Mouse (Mus musculus) CH12.LX (cell line): ENCODE results near the gene Trpc2. TPM values are rescaled to one million over a fixed set of nuclear protein-coding genes. Genes with fewer than 3 reads are reported as not detected.

Source experiments
- DNase-seq: peaks from one replicate; pipeline ENCODE4 v3.0.0-alpha.2; 2013; ENCODE audit errors: extremely low read depth
- H3K27ac ChIP-seq: 2 replicates; pipeline ENCODE4 v1.5.1; 2012; ENCODE audit warnings: low read depth, mild to moderate bottlenecking, control low read depth, moderate library complexity; ENCODE audit not compliant: insufficient read depth
- H3K27me3 ChIP-seq: replicated peaks from 2 replicates; pipeline ENCODE3; 2012; ENCODE audit warnings: inconsistent platforms
- H3K36me3 ChIP-seq, 2 experiments: replicated peaks in 1 of 2; 2 replicates each; pipeline versions ENCODE3 to v1.6.1; 2012; ENCODE audit warnings: inconsistent platforms in 1 of 2, low read length in 1 of 2, mild to moderate bottlenecking in 1 of 2, mixed read lengths in 1 of 2, moderate library complexity in 1 of 2; ENCODE audit not compliant: control insufficient read depth in 1 of 2, insufficient read depth in 1 of 2
- H3K4me1 ChIP-seq, 2 experiments: 2 replicates each; pipeline ENCODE4 v1.6.1; 2012; ENCODE audit warnings: inconsistent platforms in 1 of 2, moderate library complexity in 1 of 2; ENCODE audit not compliant: insufficient read depth in 2 of 2, control insufficient read depth in 1 of 2
- H3K4me2 ChIP-seq: 2 replicates; pipeline ENCODE4 v1.6.1; 2012; ENCODE audit warnings: low read depth, mild to moderate bottlenecking, control low read depth; ENCODE audit not compliant: poor library complexity, insufficient read depth, severe bottlenecking
- H3K4me3 ChIP-seq, 3 experiments: fragments of 150-350 bp in 1 of 3; sonication (generic) in 1 of 3; replicated peaks in 1 of 3; 2 replicates each; pipeline versions ENCODE3 to v1.5.1; 2011 to 2012; ENCODE audit warnings: low read depth in 2 of 3, low read length in 2 of 3, mild to moderate bottlenecking in 2 of 3, moderate library complexity in 2 of 3, control low read depth in 1 of 3, improper control_type of control experiment in 1 of 3, inconsistent platforms in 1 of 3, mixed read lengths in 1 of 3; ENCODE audit not compliant: poor library complexity in 1 of 3
- H3K79me2 ChIP-seq: replicated peaks from 2 replicates; pipeline ENCODE4 v1.6.1; 2012; ENCODE audit warnings: mild to moderate bottlenecking, moderate library complexity; ENCODE audit not compliant: control insufficient read depth, poor library complexity, insufficient read depth, severe bottlenecking; ENCODE audit errors: extremely low read depth
- H3K9ac ChIP-seq: 2 replicates; pipeline ENCODE4 v1.6.1; 2012; ENCODE audit warnings: low read depth, mild to moderate bottlenecking, control low read depth, moderate library complexity; ENCODE audit not compliant: insufficient read depth
- H3K9me3 ChIP-seq: replicated peaks from 2 replicates; pipeline ENCODE3; 2012; ENCODE audit warnings: low read length, inconsistent platforms, mixed read lengths
- BHLHE40 ChIP-seq: IDR thresholded peaks from 2 replicates; pipeline ENCODE4 v1.6.1; 2011; ENCODE audit warnings: mild to moderate bottlenecking, low read depth, low read length, improper control_type of control experiment
- CHD1 ChIP-seq: IDR thresholded peaks from 2 replicates; pipeline ENCODE4 v1.6.1; 2012; ENCODE audit warnings: low read depth, low read length, improper control_type of control experiment, inconsistent platforms
- CTCF ChIP-seq, 2 experiments: IDR thresholded peaks in 1 of 2; conservative IDR thresholded peaks in 1 of 2; 2 replicates each; pipeline ENCODE4 v1.5.1; 2011 to 2012; ENCODE audit warnings: low read depth in 2 of 2, low read length in 2 of 2, improper control_type of control experiment in 1 of 2, inconsistent platforms in 1 of 2, mild to moderate bottlenecking in 1 of 2, moderate library complexity in 1 of 2
- EP300 ChIP-seq: IDR thresholded peaks from 2 replicates; pipeline ENCODE4 v1.6.1; 2011; ENCODE audit warnings: low read length, improper control_type of control experiment
- JUN ChIP-seq: IDR thresholded peaks from 2 replicates; pipeline ENCODE4 v1.6.1; 2011; ENCODE audit warnings: low read depth, mild to moderate bottlenecking, low read length, improper control_type of control experiment, moderate library complexity; ENCODE audit not compliant: insufficient read depth
- KAT2A ChIP-seq: IDR thresholded peaks from 2 replicates; pipeline ENCODE4 v1.6.1; 2012; ENCODE audit warnings: low read length, improper control_type of control experiment, inconsistent platforms; ENCODE audit not compliant: insufficient replicate concordance
- MAFK ChIP-seq: IDR thresholded peaks from 2 replicates; pipeline ENCODE4 v1.6.1; 2011; ENCODE audit warnings: low read length, improper control_type of control experiment; ENCODE audit not compliant: insufficient replicate concordance
- MYC ChIP-seq: IDR thresholded peaks from 2 replicates; pipeline ENCODE4 v1.6.1; 2011; ENCODE audit warnings: low read depth, mild to moderate bottlenecking, improper control_type of control experiment, low read length
- RAD21 ChIP-seq: IDR thresholded peaks from 2 replicates; pipeline ENCODE4 v1.6.1; 2011; ENCODE audit warnings: low read depth, mild to moderate bottlenecking, low read length, improper control_type of control experiment, moderate library complexity
- SMC3 ChIP-seq: IDR thresholded peaks from 2 replicates; pipeline ENCODE4 v1.6.1; 2011; ENCODE audit warnings: low read depth, low read length, improper control_type of control experiment
- dilution Hi-C: fragments of 300-500 bp; cut with MboI; formaldehyde crosslinking; loops from 2 replicates; pipeline ENCODE4 v1.14.3; 2020; ENCODE audit warnings: low sequenced_read_pairs; ENCODE audit not compliant: extremely low pct_unique_long_range_greater_than_20kb, extremely low pct_ligation_motif_present
- in situ Hi-C: fragments of 300-500 bp; cut with MboI; formaldehyde crosslinking; loops from 3 replicates; pipeline ENCODE4 v1.14.3; 2019; ENCODE audit warnings: low sequenced_read_pairs, low pct_ligation_motif_present, low pct_unique_long_range_greater_than_20kb, mixed read lengths
- polyA plus RNA-seq: library from polyadenylated mRNA; unstranded; fragments of >175 nt; gene quantifications from 2 replicates; pipeline ENCODE4 v1.2.1, GENCODE M21; 2012; ENCODE audit warnings: low read depth; ENCODE audit not compliant: insufficient read length
- total RNA-seq, 2 experiments: library from RNA; depleted of rRNA; stranded (reverse); fragments of 300-350 nt in 1 of 2; fragments of >200 nt in 1 of 2; gene quantifications; 2 replicates each; pipeline ENCODE4 v1.2.3; 2012 to 2014

The Trpc2 gene
- total and polyA plus RNA-seq, 3 experiments, result 0.17 to 0.24 TPM; not detected in 1

- peaks cover 5 to 18% of the 10 kb centered on the region in 2 experiments for H3K36me3 ChIP-seq
- no peak for DNase-seq
- TF ChIP-seq KAT2A, result no peak
- TF ChIP-seq BHLHE40, result peak; percentile 77
- peak overlapping the region; percentile 97 for H3K4me2 ChIP-seq
- H3K27ac ChIP-seq, result no peak overlapping the region
- peak overlapping the region; percentile 70 for H3K9ac ChIP-seq
- H3K27me3 ChIP-seq, result no peaks in the 10 kb centered on the region
- H3K4me1 ChIP-seq, result peaks cover 9 to 45% of the 10 kb centered on the region in 2 experiments
- peaks cover 44% of the 10 kb centered on the region for H3K79me2 ChIP-seq
- dilution Hi-C loops (no loop called here), in situ Hi-C loops (loop anchor here (10.0 kb wide), 1 partner anchor 402 kb away; the partner anchor contains the start of gene Clpb)
- H3K9me3 ChIP-seq, result no peaks in the 10 kb centered on the region
- peak overlapping the region; percentile 56 to 83 (median 81) for H3K4me3 ChIP-seq
These were observed 16.6 kb upstream of the Trpc2 start for GRCm38 (mm10) chr7:102066363-102066762.

- in situ Hi-C loops, result no loop called here
These were observed 6.1 kb upstream of the Trpc2 start for GRCm38 (mm10) chr7:102076714-102077296.

GRCm38 (mm10) chr7:102078517-102078916, 4.4 kb upstream of the Trpc2 start:
- H3K9ac ChIP-seq, result no peak overlapping the region
- no peak overlapping the region for H3K27ac ChIP-seq
- in situ Hi-C loops, result no loop called here
- no peaks in the 10 kb centered on the region for H3K9me3 ChIP-seq
- H3K4me1 ChIP-seq, result 0 out of 4 replicates have a peak, but pooled peaks cover 0 to 2% of the 10 kb centered on the region in 2 experiments
- H3K79me2 ChIP-seq, result no peaks in the 10 kb centered on the region
- peak; percentile 44 for DNase-seq
- no peak overlapping the region for H3K4me2 ChIP-seq
- TF ChIP-seq CTCF (conservative IDR thresholded peaks at IDR 0.05 in 1 of 2, IDR thresholded peaks at IDR 0.05 in 1 of 2; ENCODE audit: low read depth in 2 of 2, low read length in 2 of 2), result peak; percentile 76 to 79
- peak; percentile 50 for TF ChIP-seq SMC3
- no peak for TF ChIP-seq EP300
- TF ChIP-seq RAD21, result peak; percentile 77
- dilution Hi-C loops, result no loop called here
- H3K36me3 ChIP-seq, result peaks cover 72 to 84% of the 10 kb centered on the region in 2 experiments
- no peaks in the 10 kb centered on the region for H3K27me3 ChIP-seq
- no peak overlapping the region for H3K4me3 ChIP-seq

More at GRCm38 (mm10) chr7:102076714-102077296, 6.1 kb upstream of the Trpc2 start:
- dilution Hi-C loops, result no loop called here
- no peak overlapping the region for H3K9ac ChIP-seq
- no peak overlapping the region for H3K27ac ChIP-seq
- TF ChIP-seq RAD21 (peak; percentile 54), CHD1 (no peak), SMC3 (peak; percentile 47), JUN (no peak), CTCF (conservative IDR thresholded peaks at IDR 0.05 in 1 of 2, IDR thresholded peaks at IDR 0.05 in 1 of 2; ENCODE audit: low read depth in 2 of 2, low read length in 2 of 2) (peak; percentile 35 to 76; a peak in 2 of 4 replicates), MAFK (no peak), MYC (peak; percentile 96)
- TF ChIP-seq, all 38 proteins: peak for 4
- peak; percentile 57 for DNase-seq
- H3K9me3 ChIP-seq, result no peaks in the 10 kb centered on the region
- H3K27me3 ChIP-seq, result no peaks in the 10 kb centered on the region
- H3K36me3 ChIP-seq, result peaks cover 67 to 84% of the 10 kb centered on the region in 2 experiments
- H3K4me2 ChIP-seq, result no peak overlapping the region
- H3K4me1 ChIP-seq, result no peaks in the 10 kb centered on the region
- H3K79me2 ChIP-seq, result no peaks in the 10 kb centered on the region
- H3K4me3 ChIP-seq, result no peak overlapping the region
